Mouse (Mus musculus): ENCODE results near the gene Rarres2.

The Rarres2 gene

DNA sequence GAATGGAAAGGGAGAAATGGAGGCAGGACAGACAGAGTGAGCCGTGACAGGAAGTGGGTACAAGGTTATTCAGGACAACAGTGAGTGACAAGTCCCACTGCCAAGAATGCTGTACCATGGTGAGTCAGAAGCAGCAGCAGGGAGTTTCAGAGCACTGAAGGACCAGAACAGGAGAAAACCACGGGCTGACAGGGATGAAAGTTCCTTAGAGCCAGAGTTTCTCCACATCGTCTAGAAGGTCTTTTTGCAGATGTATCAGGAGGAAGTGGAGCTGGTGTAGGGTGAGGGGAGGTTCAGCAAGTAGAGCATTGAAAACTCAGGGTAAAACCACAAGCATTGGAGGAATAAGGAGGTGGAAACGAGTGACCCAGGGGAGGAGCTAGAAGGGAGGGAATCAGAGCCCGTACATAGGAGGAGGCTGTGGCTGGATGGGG, 6.6 kb upstream of the Rarres2 start:
- DNase-seq (ENCODE audit: low spot score in 2 of 2), result no peak

DNA sequence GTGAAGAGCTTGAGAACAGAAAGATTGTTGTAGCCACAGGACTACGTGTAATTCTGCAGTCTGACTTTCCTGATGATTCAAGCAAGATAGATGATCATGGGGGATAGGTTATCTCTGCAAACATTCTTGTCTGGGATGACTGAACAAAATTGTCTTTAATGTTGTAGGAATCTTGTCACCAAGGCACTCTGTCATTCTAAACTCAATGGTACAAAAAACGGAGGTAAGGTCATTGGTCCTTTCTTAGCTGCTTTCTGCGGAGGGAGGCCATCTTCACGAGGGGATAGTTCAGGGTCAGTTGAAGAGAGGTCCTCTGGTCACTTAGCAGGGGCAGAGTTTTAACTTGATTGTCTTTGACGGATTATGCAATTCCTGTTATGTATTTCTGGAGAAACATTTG, 6.1 kb upstream of the Rarres2 start:
- DNase-seq (ENCODE audit: low spot score in 2 of 2), result no peak

GRCm38 (mm10) chr6:48573981-48574380, 1.4 kb upstream of the Rarres2 start:
- no peak for DNase-seq (ENCODE audit: low spot score in 2 of 2)

DNA sequence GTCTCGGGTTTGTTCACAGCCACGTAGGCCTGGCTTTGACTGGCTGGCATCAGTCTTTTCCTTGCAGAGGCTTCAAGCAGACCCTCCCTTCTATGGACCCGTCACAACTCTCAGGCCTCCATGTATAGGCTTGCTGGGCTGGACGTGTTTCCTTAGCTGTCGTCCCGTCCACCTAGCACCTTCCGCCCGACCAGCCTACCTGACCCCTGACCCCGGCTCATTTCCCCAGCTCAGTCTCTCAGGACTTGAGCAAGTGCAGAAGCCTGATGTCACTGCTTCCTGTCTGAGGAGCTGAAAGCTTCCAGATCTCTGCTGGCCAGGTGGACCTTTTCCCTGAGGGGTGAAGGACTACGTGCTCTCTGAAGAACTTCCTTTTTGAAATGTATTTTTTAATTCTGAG, 691 bp upstream of the Rarres2 start:
- no peak for DNase-seq (ENCODE audit: low spot score in 2 of 2)

GRCm38 (mm10) chr6:48572014-48572413, 575 bp downstream of the Rarres2 start:
- no peak for DNase-seq (ENCODE audit: low spot score in 2 of 2)

DNA sequence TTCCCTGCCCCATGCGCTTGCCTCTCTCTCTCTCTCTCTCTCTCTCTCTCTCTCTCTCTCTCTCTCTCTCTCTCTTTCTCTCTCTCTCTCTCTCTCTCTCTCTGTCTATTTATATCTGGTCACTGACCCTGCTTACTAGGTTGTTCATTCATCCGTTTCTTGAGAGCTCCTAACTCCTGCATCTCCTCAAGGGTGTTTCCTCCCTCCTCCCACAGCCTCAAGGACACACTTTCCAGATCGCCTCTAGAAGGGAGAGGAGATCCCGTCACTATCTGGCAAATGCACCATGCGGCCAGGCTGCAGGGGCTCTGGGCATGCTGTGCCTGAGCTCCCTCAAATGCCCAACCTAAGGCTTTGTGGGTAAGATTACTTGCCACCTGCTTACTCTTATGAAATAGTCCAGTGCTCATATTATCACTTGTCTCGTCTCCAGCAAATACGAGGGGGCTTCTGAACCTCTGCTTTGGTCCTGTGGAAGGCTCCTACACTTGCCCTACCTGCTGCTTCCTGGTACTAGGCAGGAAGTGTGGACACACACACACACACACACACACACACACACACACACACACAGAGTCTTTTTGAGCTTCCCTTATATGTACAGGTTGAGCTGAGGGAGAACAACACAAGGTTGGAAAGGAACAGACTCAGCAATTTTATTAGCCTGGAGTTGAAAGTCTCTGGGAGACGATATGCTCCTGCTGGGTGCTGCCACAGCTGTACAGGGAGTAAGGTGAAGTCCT, 3.4 kb downstream of the Rarres2 start:
- no peak for DNase-seq (ENCODE audit: low spot score in 2 of 2)

- no peak for DNase-seq (ENCODE audit: low spot score in 2 of 2)
These were observed 4.3 kb downstream of the Rarres2 start for GRCm38 (mm10) chr6:48568036-48568984.

DNA sequence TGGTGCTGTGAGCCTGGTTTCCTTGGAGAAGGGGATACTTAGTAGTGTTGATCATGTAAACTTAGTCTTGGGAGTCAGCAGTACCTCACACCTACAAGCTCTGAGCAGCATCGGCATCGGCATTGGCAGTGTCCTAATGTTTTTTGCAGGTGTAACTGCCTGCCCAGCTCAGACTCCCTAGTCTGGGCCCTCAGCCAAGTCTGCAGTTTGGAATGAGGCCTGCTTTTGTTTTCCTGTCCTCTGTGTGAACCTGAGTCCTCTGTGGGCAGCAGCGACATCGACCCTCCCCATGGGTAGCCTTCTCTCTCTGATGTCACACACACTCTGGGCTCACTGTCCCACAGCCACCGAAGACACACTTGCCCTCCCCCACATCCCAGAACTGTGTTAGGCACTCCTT, 6.3 kb downstream of the Rarres2 start:
- DNase-seq (ENCODE audit: low spot score in 2 of 2), result no peak

DNA sequence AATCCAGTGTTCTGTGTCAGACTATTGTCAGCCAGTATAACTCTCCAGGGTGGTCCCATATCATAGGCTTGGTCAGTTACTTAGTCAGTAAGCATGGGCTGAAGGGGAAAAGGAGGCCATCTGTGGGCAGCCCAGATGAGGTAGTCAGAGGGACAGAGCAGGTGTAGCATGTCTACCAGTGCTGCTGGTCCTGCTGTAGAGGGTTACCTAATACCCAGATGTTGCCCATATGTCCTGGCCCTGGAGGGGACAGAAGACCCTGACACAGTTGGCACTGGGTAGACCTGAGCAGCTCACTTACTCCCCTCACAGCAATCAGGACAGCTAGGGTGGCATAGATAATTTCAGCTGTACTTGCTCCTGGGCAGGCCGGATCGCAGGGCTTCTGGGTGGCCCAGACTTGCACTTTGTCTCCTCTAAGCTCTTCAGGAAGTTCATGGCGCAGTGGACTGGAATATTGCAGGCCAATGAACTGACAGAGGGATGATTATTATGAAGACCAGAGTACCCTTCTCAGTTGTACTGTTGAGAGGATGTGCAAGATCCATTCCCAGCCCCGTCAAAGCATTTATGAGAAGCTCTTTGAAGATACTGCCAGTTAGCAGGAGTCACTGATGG, 6.8 kb downstream of the Rarres2 start:
- DNase-seq (ENCODE audit: low spot score in 2 of 2), result no peak

DNA sequence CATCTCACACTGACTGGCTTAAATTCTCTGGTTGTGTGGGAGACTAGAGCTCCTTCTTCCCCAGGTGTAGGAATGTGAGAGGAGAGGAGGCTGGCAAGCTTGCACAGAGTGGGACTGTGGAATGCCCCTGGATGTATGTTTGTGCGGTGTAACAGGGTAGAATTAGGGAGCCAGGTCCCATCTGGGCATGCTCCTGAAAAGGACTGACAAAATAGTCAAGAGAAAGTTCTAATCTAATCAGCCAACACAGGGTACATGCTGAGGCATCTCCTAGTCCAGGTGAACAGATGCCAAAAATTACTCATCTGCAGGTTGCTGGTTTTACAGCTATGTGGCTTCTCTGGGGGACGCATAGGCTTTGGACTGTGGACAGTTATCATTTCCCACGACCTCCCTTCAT, 16.6 kb downstream of the Rarres2 start:
- DNase-seq (ENCODE audit: low spot score in 2 of 2), result no peak

- DNase-seq (ENCODE audit: low spot score in 2 of 2), result peak; percentile 79 to 85
These were observed 17.3 kb downstream of the Rarres2 start for GRCm38 (mm10) chr6:48555104-48555890.

DNA sequence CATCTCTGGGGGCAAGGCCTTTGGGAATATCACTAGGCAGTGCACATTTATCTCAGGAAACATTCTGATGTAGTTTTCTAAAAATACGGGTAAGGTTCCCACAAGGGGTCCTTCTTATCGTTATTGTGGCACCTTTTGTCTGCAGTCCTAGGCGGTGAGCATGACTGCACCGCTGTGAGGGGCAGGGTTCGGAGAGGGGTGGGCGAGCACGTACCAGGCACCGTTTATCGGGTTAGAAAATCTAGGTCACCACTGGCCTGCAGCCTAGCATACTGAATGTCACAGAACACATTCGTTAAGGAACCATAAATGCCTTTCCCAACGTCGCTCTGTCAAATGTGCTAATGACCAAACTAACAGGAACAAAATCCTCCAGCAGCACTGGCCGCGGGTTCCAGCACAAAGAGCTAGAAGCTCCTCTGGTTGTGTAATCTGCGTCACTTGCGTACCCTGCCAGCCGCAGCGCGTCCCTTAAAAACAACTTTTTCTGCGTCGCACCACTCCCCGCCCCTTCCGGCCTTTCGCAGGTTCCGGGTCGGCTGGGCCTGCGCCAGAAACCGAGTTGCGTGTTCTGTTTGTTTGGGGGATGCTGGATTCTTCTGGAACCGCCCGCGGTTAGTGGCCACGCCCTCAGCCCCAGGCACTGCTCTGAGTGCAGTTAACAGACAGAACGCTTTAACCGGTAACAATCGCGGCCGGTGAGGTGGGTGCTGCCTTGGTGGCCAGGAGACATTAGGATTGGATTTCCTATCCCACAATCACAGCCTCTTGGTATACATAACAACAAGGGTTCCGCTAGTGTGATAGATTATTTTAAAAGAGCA, 18.1 kb downstream of the Rarres2 start, which contains the start of gene Lrrc61:
TSS of gene Lrrc61 (plus strand) at position 517 of the 824 bp plus-strand sequence.
- DNase-seq (ENCODE audit: low spot score in 2 of 2), result peak; percentile 98 to 99

- no peak for DNase-seq (ENCODE audit: low spot score in 2 of 2)
These were observed 18.8 kb downstream of the Rarres2 start for GRCm38 (mm10) chr6:48553819-48554218.

- DNase-seq (ENCODE audit: low spot score in 2 of 2), result no peak
These were observed 19.7 kb downstream of the Rarres2 start for GRCm38 (mm10) chr6:48552918-48553317.

DNA sequence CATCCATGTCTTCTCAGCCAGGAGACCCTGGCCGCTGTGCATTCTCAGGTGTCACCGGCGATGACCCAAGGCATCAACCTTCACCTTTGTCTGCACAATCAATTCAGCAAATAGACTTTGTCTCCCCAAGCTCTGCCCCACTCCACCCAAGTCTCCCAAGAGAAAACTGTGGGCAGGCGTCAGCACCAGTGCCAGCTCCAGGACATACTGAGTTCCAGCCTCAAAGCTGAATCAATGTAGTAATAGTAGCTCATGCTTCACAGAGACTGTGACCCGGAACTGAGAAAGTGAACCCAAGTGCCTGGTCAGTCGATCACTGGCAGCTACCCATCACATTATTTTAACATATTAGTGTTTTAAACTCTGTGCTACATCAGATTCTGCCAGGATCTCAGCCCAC, 24.3 kb downstream of the Rarres2 start:
- no peak for DNase-seq (ENCODE audit: low spot score in 2 of 2)

- no peak for DNase-seq (ENCODE audit: low spot score in 2 of 2)
These were observed 25.7 kb downstream of the Rarres2 start for GRCm38 (mm10) chr6:48546858-48547257.

- no peak for DNase-seq (ENCODE audit: low spot score in 2 of 2)
These were observed 26.3 kb downstream of the Rarres2 start for GRCm38 (mm10) chr6:48546271-48546670.

- DNase-seq (ENCODE audit: low spot score in 2 of 2), result no peak
These were observed 27.3 kb downstream of the Rarres2 start for GRCm38 (mm10) chr6:48545251-48545650.

- DNase-seq (ENCODE audit: low spot score in 2 of 2), result no peak
These were observed 30.0 kb downstream of the Rarres2 start for GRCm38 (mm10) chr6:48542631-48543030.
